Mouse (Mus musculus): Measurements from ENCODE around the gene Fndc10. TPM values are rescaled to one million over a fixed set of nuclear protein-coding genes. Genes with fewer than 3 reads are reported as not detected.
"Not testable (repeated sequence)": the region's sequence is repeated elsewhere in the genome, so short reads cannot be mapped to it uniquely, and the experiment has no call there.

Fndc10 gene
- total RNA-seq (2022), result 1 to 10 TPM in 3 of 4 experiments, under 1 TPM in 1; 0.70 to 1.5 (median 1.1) TPM

DNA sequence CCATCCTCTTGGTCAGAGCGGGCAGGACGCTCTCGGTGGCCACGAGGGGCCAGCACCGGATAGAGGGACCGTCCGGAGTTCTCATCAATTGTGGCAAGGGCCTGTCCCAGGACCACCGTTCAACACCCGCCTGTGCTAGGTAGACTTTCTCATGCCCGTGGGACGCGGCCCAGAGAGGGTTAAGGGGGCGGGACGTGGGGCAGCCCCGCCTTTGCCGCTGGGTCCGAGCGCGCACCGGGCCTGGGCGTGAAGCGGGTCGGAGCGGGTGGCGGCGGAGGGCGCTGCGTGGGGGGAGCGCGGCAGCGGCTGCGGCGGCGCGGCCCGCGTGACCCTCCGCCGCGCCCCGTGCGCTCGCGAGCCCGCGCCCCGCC is at the start of gene Fndc10:
Gene Fndc10, plus strand, starts transcription at position 232 of the 371 bp plus-strand sequence.
- peak; percentile 25 to 50 for DNase-seq (ENCODE audit: low spot score in 2 of 2)

- DNase-seq (ENCODE audit: low spot score in 2 of 2), result not testable (repeated sequence)
Observed at GRCm38 (mm10) chr4:155645308-155645707, 48.8 kb upstream of the Fndc10 start, which contains the start of gene Gm10563. Gene Gm10563, minus strand, starts transcription at chr4:155645408.

- no peak for DNase-seq (ENCODE audit: low spot score in 2 of 2)
Observed at GRCm38 (mm10) chr4:155645721-155646120, 48.4 kb upstream of the Fndc10 start.

- no peak for DNase-seq (ENCODE audit: low spot score in 2 of 2)
Observed at GRCm38 (mm10) chr4:155649355-155649754, 44.8 kb upstream of the Fndc10 start.

DNA sequence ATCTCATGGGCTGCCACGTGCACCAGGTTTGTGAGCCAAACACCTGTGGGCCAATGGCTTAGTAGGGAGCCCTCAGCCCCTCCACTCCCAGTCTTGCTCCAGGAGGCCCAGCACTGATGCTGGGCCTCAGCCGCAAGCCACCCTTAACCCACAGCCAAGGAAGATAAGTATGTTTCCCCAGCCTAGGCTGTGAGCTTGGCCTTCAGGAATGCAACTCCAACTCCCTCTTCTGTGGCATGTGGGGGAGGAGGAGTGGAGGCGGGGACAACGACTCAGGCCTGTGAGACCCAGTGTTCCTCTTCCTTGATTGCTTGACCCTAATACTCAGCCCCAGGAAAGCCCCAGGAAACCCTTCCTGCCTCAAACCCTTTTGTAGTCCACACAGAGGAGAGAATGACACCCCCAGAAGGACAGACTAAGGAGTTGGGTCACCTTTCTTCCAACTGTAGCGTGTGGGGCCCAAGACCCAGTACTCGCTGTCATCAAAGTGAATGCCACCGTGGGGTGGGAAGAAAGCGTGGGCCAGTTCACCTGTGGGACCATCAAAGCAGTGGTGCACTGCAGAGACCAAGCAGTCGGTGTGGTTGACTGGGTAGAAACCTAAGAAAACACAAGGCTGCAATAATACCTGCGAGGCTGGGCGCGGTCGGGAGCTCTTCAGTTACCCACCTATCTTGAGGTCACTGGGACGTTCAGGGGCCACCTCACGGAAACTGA is 42.4 kb upstream of the Fndc10 start:
- no peak for DNase-seq (ENCODE audit: low spot score in 2 of 2)

- DNase-seq (ENCODE audit: low spot score in 2 of 2), result no peak
Observed at GRCm38 (mm10) chr4:155652283-155653085, 41.7 kb upstream of the Fndc10 start.

DNA sequence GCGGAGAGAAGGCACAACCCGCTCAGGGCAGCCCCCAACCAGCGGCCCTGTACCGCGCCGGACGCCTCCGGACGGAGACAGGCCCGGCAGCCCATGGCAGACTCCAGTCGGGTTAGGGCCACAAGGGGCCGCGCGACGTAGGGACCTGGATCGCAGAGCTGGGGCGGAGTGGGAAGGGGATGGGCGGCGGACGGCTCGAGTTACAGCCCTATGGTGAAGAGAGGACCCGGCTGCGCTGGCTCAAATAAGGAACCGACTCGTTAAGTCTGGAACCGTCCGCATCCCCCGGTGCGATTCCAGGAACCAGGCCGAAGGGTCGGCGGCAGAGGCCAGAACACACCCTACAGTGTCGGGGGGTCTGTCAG is 41.1 kb upstream of the Fndc10 start, which contains the start of gene Mmp23:
Gene Mmp23, minus strand, starts transcription at position 299 of the 365 bp plus-strand sequence.
- DNase-seq (ENCODE audit: low spot score in 2 of 2), result no peak

- DNase-seq (ENCODE audit: low spot score in 2 of 2), result no peak
Observed at GRCm38 (mm10) chr4:155653451-155654182, 40.5 kb upstream of the Fndc10 start.

GRCm38 (mm10) chr4:155654183-155654455 is 40.0 kb upstream of the Fndc10 start:
- DNase-seq (ENCODE audit: low spot score in 2 of 2), result no peak

GRCm38 (mm10) chr4:155654456-155655298 is 39.5 kb upstream of the Fndc10 start:
- no peak for DNase-seq (ENCODE audit: low spot score in 2 of 2)

- DNase-seq (ENCODE audit: low spot score in 2 of 2), result no peak
Observed at GRCm38 (mm10) chr4:155656214-155656751, 37.9 kb upstream of the Fndc10 start.

GRCm38 (mm10) chr4:155658961-155659360 is 35.2 kb upstream of the Fndc10 start:
- no peak for DNase-seq (ENCODE audit: low spot score in 2 of 2)

GRCm38 (mm10) chr4:155660641-155661040 is 33.5 kb upstream of the Fndc10 start:
- DNase-seq (ENCODE audit: low spot score in 2 of 2), result no peak

GRCm38 (mm10) chr4:155666903-155667302 is 27.2 kb upstream of the Fndc10 start:
- DNase-seq (ENCODE audit: low spot score in 2 of 2), result no peak

DNA sequence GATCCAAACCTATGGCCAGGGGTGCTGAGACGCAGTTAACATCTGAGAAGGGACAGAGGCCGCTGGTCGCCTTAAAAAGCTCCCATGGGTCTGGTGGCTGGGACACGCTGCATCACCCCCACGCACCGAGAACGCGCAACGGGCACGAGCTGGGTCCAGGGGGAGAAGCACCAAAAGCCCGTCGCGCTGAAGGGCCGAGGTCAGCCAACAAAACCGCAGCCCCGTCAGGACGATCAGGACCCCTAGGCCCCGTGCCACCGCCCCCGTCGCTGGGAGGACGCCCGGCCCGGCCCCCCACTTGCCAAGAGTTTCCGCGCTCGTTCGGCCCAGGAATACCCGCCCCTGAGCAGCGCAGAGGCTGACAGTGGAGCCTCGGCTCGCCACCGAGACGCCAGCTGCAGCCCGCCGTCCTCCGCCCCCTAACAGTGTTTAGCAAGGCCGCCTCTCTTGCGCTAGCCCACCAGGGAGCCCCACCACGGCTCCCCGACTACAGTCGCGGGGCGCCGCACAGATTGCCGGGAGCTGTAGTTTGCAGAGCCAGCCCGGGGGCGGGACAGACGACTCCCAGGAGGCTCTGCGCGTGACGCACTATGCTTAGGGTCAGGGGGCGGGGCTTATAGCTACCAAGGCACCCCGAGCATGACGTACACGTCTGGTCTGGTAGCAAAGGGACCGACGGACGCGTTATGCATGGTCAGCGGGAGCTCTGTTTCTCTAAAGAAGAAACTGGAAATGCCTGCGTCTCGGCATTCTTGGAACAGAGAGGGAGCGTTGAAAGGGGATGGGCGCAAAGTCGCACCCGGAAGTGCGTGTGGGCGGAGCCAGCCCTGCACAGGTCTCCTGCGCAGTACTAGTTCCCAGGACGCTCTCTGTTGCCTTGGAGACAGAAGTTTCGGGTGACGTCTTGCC is 25.2 kb upstream of the Fndc10 start, which contains the start of gene Mib2:
Gene Mib2, minus strand, starts transcription at position 510 of the 909 bp plus-strand sequence.
- DNase-seq (ENCODE audit: low spot score in 2 of 2), result peak; percentile 97

DNA sequence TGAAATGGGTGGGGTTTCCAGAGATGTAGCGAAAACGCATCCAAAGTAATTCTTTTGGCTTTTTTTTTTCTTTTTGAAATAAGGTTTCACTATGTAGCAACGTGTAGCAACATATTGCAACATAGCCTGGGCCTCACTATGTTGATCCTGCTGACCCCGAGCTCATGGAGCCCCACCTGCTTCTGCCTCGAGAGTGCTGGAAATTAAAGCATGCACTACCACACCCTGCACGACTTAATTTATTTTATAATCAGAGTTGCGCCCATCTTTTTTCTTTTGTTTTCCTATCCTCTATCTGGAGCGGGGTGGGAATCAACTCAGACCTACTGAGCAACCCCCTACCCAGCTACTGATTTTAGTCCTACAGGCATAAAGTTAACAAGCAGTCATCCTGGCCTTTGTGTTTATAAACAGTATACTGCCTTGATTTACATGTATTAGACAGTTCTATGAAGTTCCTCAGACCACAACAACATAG is 24.5 kb upstream of the Fndc10 start:
- no peak for DNase-seq (ENCODE audit: low spot score in 2 of 2)

- not testable (repeated sequence) for DNase-seq (ENCODE audit: low spot score in 2 of 2)
Observed at GRCm38 (mm10) chr4:155670236-155670635, 23.9 kb upstream of the Fndc10 start.

DNA sequence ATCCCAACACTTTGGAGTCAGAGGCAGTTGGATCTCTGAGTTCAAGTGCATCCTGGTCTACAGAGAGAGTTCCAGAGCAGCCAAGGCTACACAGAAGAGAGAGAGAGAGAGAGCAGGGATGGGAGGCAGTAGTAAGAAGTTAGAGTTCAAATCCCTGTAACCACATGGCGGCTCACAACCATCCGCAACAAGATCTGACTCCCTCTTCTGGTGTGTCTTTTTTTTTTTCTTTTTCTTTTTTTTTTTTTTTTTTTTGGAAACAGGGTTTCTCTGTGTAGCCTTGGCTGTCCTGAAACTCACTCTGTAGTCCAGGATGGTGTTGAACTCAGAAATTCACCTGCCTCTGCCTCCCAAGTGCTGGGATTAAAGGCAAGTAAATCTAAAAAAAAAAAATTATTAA is 22.1 kb upstream of the Fndc10 start:
- DNase-seq (ENCODE audit: low spot score in 2 of 2), result no peak

DNA sequence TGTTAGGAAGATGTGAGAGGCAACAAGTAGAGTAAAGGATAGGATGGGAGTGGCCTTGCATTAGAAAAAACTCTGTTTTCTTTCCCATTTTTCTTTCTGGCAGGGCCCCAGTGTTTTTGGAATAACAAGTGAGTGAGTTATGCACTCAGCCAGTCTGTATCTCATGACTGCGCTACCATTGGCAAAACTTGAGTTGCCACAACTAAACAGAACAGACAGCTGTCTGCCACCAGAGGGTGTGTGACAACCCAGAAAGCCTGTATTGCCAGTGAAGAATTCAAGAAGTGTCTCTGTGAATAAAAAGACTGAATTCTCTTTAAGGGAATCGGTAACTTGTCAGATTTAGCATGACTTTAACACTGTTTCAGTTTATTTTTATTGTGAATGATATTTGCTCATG is 18.2 kb upstream of the Fndc10 start:
- DNase-seq (ENCODE audit: low spot score in 2 of 2), result no peak

Data from gastrocnemius, adult 8-10 months (tissue).